Mouse (Mus musculus): ENCODE measurements around the gene Smyd3.

Gene Smyd3

GRCm38 (mm10) chr1:179517713-179518465 lies at the start of gene Smyd3:
TSS of gene Smyd3 (minus strand) at chr1:179518041.
- peak; percentile 83 for DNase-seq

GRCm38 (mm10) chr1:179567558-179567957 lies 49.7 kb upstream of the Smyd3 start:
- DNase-seq = no peak

GRCm38 (mm10) chr1:179563926-179564325 lies 46.1 kb upstream of the Smyd3 start:
- DNase-seq = no peak

- no peak for DNase-seq
Observed at GRCm38 (mm10) chr1:179563211-179563610, 45.4 kb upstream of the Smyd3 start.

- DNase-seq = no peak
Observed at GRCm38 (mm10) chr1:179560845-179561430, 43.1 kb upstream of the Smyd3 start.

- DNase-seq = no peak
Observed at GRCm38 (mm10) chr1:179559446-179560194, 41.8 kb upstream of the Smyd3 start.

- peak; percentile 18 for DNase-seq
Observed at GRCm38 (mm10) chr1:179556921-179557320, 39.1 kb upstream of the Smyd3 start.

- no peak for DNase-seq
Observed at GRCm38 (mm10) chr1:179553949-179554347, 36.1 kb upstream of the Smyd3 start.

GRCm38 (mm10) chr1:179553197-179553948 lies 35.5 kb upstream of the Smyd3 start:
- no peak for DNase-seq

GRCm38 (mm10) chr1:179552751-179553150 lies 34.9 kb upstream of the Smyd3 start:
- no peak for DNase-seq

GRCm38 (mm10) chr1:179551921-179552320 lies 34.1 kb upstream of the Smyd3 start:
- no peak for DNase-seq

GRCm38 (mm10) chr1:179551336-179551735 lies 33.5 kb upstream of the Smyd3 start:
- no peak for DNase-seq

GRCm38 (mm10) chr1:179548996-179549752 lies 31.3 kb upstream of the Smyd3 start:
- no peak for DNase-seq

GRCm38 (mm10) chr1:179548220-179548619 lies 30.4 kb upstream of the Smyd3 start:
- DNase-seq = no peak

- no peak for DNase-seq
Observed at GRCm38 (mm10) chr1:179547176-179547575, 29.3 kb upstream of the Smyd3 start.

GRCm38 (mm10) chr1:179546551-179546917 lies 28.7 kb upstream of the Smyd3 start:
- DNase-seq = no peak

- peak; percentile 99 for DNase-seq
Observed at GRCm38 (mm10) chr1:179545768-179546550, 28.1 kb upstream of the Smyd3 start, which contains the start of the genes Tfb2m and Cnst. TSS of gene Tfb2m (minus strand) at chr1:179546267. TSS of gene Cnst (plus strand) at chr1:179546370.

GRCm38 (mm10) chr1:179541502-179541901 lies 23.7 kb upstream of the Smyd3 start:
- DNase-seq = no peak

GRCm38 (mm10) chr1:179539887-179540286 lies 22.0 kb upstream of the Smyd3 start:
- no peak for DNase-seq

GRCm38 (mm10) chr1:179539054-179539453 lies 21.2 kb upstream of the Smyd3 start:
- no peak for DNase-seq

- no peak for DNase-seq
Observed at GRCm38 (mm10) chr1:179519901-179520300, 2.1 kb upstream of the Smyd3 start.
